Mouse (Mus musculus) myocyte (in vitro differentiated cells): ENCODE results near the gene Tnip2. TPM values are rescaled to one million over a fixed set of nuclear protein-coding genes. Genes with fewer than 3 reads are reported as not detected.

Source experiments
- H3K27me3 ChIP-seq: one replicate; pipeline ENCODE4 v1.6.1; 2011; ENCODE audit not compliant: control insufficient read depth, insufficient read depth, insufficient read length
- H3K36me3 ChIP-seq: one replicate; pipeline ENCODE4 v1.6.1; 2011; ENCODE audit not compliant: control insufficient read depth, insufficient read depth
- H3K4me2 ChIP-seq: one replicate; pipeline ENCODE4 v1.6.1; 2011; ENCODE audit warnings: low read depth, control low read depth
- H3K4me3 ChIP-seq: one replicate; pipeline ENCODE4 v1.5.1; 2011; ENCODE audit warnings: mild to moderate bottlenecking, control low read depth, moderate library complexity
- H3K79me2 ChIP-seq: one replicate; pipeline ENCODE4 v1.6.1; 2011; ENCODE audit not compliant: control insufficient read depth, insufficient read depth
- H3ac ChIP-seq: one replicate; pipeline ENCODE4 v1.6.1; 2011; ENCODE audit not compliant: control insufficient read depth, insufficient read length
- CEBPB ChIP-seq: IDR thresholded peaks from 2 replicates; pipeline ENCODE4 v1.6.1; 2011; ENCODE audit warnings: mild to moderate bottlenecking, moderate library complexity; ENCODE audit not compliant: poor library complexity, insufficient read depth, severe bottlenecking
- E2F4 ChIP-seq: IDR thresholded peaks from one replicate; pipeline ENCODE4 v1.6.1; 2011; ENCODE audit warnings: mild to moderate bottlenecking, control low read depth, moderate library complexity; ENCODE audit not compliant: insufficient read depth
- MAX ChIP-seq: IDR thresholded peaks from one replicate; pipeline ENCODE4 v1.6.1; 2011; ENCODE audit warnings: low read depth, mild to moderate bottlenecking, control low read depth
- MYOD1 ChIP-seq, 3 experiments: IDR thresholded peaks; one replicate each; pipeline ENCODE4 v1.6.1; 2011; ENCODE audit warnings: control low read depth in 2 of 3, low read depth in 2 of 3, mild to moderate bottlenecking in 2 of 3, moderate library complexity in 1 of 3; ENCODE audit not compliant: insufficient read length in 2 of 3, control insufficient read depth in 1 of 3
- MYOG ChIP-seq, 3 experiments: IDR thresholded peaks; one replicate each; pipeline ENCODE4 v1.6.1; 2011; ENCODE audit warnings: control low read depth in 2 of 3, low read depth in 2 of 3, mild to moderate bottlenecking in 2 of 3; ENCODE audit not compliant: insufficient read length in 2 of 3, control insufficient read depth in 1 of 3, insufficient read depth in 1 of 3
- POLR2A ChIP-seq: IDR thresholded peaks from one replicate; pipeline ENCODE4 v1.6.1; 2011; ENCODE audit warnings: low read depth, mild to moderate bottlenecking, control low read depth, moderate library complexity; ENCODE audit not compliant: insufficient read length
- POLR2AphosphoS2 ChIP-seq: IDR thresholded peaks from one replicate; pipeline ENCODE4 v1.6.1; 2011; ENCODE audit warnings: low read depth, control low read depth; ENCODE audit not compliant: insufficient read length
- REST ChIP-seq: IDR thresholded peaks from one replicate; pipeline ENCODE4 v1.6.1; 2011; ENCODE audit warnings: mild to moderate bottlenecking, control low read depth, moderate library complexity; ENCODE audit not compliant: insufficient read depth, insufficient read length
- SRF ChIP-seq: IDR thresholded peaks from one replicate; pipeline ENCODE4 v1.6.1; 2011; ENCODE audit warnings: low read depth; ENCODE audit not compliant: control insufficient read depth, insufficient read length
- TCF12 ChIP-seq: IDR thresholded peaks from one replicate; pipeline ENCODE4 v1.6.1; 2011; ENCODE audit warnings: mild to moderate bottlenecking, control low read depth; ENCODE audit not compliant: poor library complexity, insufficient read depth, severe bottlenecking
- TCF3 ChIP-seq: IDR thresholded peaks from one replicate; pipeline ENCODE4 v1.6.1; 2011; ENCODE audit warnings: low read depth, control low read depth; ENCODE audit not compliant: insufficient read length
- USF1 ChIP-seq: IDR thresholded peaks from one replicate; pipeline ENCODE4 v1.6.1; 2011; ENCODE audit warnings: low read depth, mild to moderate bottlenecking, control low read depth, moderate library complexity
- polyA plus RNA-seq: library from polyadenylated mRNA; unstranded; fragments of >200 nt; fragmentation: generic; extraction: Trizol; gene quantifications from one replicate; pipeline ENCODE4 v1.2.1, GENCODE M21; 2012; ENCODE audit warnings: missing spikeins

Gene Tnip2
- polyA plus RNA-seq, 1 experiment: 10.6 TPM

DNA sequence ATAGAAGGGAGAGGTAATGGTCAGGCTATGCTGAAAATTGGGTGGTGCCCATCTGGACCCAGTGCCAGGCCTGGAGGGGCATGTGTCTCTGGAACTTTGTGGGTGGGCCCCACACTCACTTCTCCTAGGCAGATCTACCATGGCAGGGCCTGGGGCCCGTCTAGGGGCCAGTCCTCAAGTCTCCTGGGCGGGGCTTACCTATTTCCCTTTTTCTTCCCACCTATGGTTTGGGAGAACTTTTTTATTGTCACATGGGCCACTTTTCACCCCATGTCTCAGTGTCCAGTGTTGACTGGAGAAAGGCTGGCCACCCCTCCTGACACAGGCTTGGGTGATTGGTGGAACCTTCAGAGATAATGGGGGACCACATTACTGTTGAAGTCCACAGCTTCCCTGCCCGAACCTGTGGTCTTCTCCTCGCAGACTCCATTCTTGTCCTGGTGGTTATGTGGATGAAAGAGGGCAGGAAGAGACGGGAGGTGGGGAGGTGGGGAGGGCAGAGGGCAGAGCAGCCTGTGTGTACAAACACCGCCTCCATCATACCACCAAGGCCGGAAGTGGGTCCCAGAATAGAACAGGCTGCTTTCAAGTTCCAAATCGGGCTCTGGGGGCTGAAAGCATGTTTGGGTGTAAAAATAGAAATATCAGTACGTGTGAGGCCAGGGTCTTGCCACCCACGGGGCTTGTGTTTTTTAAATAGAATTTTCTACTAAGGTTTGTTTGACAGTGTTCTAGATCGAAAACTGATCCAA lies 6.8 kb upstream of the Tnip2 start:
- TF ChIP-seq TCF3 (no peak), SRF (no peak)
- Histone ChIP-seq H3ac (no peak overlapping the region), H3K4me3 (no peak overlapping the region), H3K27me3 (no peaks in the 10 kb centered on the region), H3K79me2 (no peaks in the 10 kb centered on the region), H3K4me2 (peak overlapping the region; percentile 1), H3K36me3 (no peaks in the 10 kb centered on the region)

DNA sequence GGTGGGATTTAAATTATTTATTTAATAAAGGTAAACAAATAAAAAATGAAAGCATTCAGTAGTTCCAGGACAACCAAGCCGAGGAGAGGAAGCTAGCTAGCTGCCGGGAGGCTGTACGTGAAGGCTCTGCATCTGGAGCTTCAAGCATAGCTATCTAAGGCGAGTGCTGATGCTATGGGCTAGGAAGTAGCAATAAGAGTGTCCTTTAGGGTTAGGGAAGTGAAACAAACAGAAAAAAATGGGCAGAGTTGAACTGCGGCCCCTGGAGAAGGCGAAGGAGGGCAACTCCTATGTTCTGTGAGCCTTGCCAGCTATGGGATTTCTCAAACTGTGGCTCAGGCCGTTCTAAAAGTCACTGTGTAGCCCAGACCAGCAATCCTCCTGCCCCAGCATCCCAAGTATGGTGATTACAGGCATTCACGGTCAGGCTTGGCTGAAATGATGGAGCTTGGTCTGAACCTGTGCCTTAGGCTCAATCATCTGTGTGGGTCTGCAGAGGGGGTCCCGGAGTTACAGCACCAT lies 5.7 kb upstream of the Tnip2 start:
- no peak overlapping the region for H3K4me3 ChIP-seq

DNA sequence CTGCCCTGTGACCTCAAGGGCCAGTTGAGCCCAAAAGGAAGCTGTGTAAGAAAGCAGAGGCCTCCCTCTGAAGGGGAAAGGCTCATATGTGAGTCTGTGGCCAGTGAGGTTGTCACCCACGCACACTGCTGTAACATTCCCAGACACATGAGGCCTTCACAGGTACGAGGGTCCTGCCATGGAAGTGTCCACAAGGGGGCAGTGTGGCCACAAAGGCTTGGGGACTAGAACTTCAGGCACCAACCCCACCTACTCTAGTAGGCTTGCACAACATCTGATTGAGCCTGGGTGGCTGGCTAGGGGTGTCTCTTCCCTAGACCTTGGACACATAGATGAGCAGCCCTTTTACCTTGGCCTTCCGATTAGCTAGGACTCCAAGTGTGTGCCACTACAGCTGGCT lies 4.1 kb upstream of the Tnip2 start:
- Histone ChIP-seq H3K4me3 (no peak overlapping the region), H3K27me3 (no peaks in the 10 kb centered on the region), H3K79me2 (peaks cover 5% of the 10 kb centered on the region), H3K36me3 (no peaks in the 10 kb centered on the region), H3ac (no peak overlapping the region), H3K4me2 (no peak overlapping the region)
- TF ChIP-seq USF1 (no peak), TCF12 (no peak), MYOG (IDR thresholded peaks at IDR 0.05; ENCODE audit: control insufficient read depth in 1 of 3, insufficient read depth in 1 of 3, insufficient read length in 2 of 3, low read depth in 2 of 3) (no peak), CEBPB (no peak), REST (no peak), MAX (no peak), E2F4 (no peak), POLR2AphosphoS2 (no peak)

More for the DNA sequence above, 5.7 kb upstream of the Tnip2 start:
- H3K36me3 ChIP-seq: no peaks in the 10 kb centered on the region
- no peaks in the 10 kb centered on the region for H3K27me3 ChIP-seq
- no peak overlapping the region for H3K4me2 ChIP-seq
- H3K79me2 ChIP-seq: no peaks in the 10 kb centered on the region
- TF ChIP-seq MAX (no peak), TCF3 (no peak), POLR2AphosphoS2 (no peak), SRF (no peak), REST (no peak), MYOD1 (IDR thresholded peaks at IDR 0.05; ENCODE audit: control insufficient read depth in 1 of 3, insufficient read length in 2 of 3, low read depth in 2 of 3) (no peak), USF1 (no peak), POLR2A (no peak), E2F4 (no peak), CEBPB (no peak), MYOG (IDR thresholded peaks at IDR 0.05; ENCODE audit: control insufficient read depth in 1 of 3, insufficient read depth in 1 of 3, insufficient read length in 2 of 3, low read depth in 2 of 3) (no peak), TCF12 (no peak)
- H3ac ChIP-seq: no peak overlapping the region

- TF ChIP-seq MAX (no peak), MYOD1 (IDR thresholded peaks at IDR 0.05; ENCODE audit: control insufficient read depth in 1 of 3, insufficient read length in 2 of 3, low read depth in 2 of 3) (peak in 2 of 3 experiments; percentile 78 to 83)
- no peaks in the 10 kb centered on the region for H3K36me3 ChIP-seq
Measured at GRCm38 (mm10) chr5:34515096-34515495, 1.3 kb upstream of the Tnip2 start.

DNA sequence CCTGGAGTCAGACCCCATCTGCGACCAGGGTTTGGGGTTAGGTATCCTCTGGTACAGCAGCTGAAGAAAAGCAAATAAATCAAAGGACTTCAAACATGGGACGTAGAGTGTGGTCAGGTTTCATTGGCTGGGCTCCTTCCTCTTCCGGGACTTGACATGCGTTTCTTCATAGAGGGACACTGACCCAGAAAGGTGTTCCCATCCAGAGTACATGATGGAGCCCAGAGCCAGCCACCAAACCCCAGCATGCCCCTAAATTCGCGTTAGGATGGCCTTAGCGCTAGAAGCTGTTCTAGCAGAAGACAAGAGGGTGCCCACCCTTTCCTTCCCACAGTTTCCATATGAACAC lies 401 bp upstream of the Tnip2 start:
- Histone ChIP-seq H3K27me3 (no peaks in the 10 kb centered on the region), H3K79me2 (peaks cover 7% of the 10 kb centered on the region), H3K36me3 (no peaks in the 10 kb centered on the region), H3ac (peak overlapping the region; percentile 57), H3K4me2 (peak overlapping the region; percentile 89), H3K4me3 (peak overlapping the region; percentile 45)
- TF ChIP-seq USF1: no peak
- no peak for TF ChIP-seq E2F4
- TF ChIP-seq MYOG (IDR thresholded peaks at IDR 0.05; ENCODE audit: control insufficient read depth in 1 of 3, insufficient read depth in 1 of 3, insufficient read length in 2 of 3, low read depth in 2 of 3): no peak
- TF ChIP-seq MAX: no peak
- TF ChIP-seq MYOD1 (IDR thresholded peaks at IDR 0.05; ENCODE audit: control insufficient read depth in 1 of 3, insufficient read length in 2 of 3, low read depth in 2 of 3): no peak
- no peak for TF ChIP-seq TCF3
- no peak for TF ChIP-seq POLR2AphosphoS2
- no peak for TF ChIP-seq CEBPB
- no peak for TF ChIP-seq SRF
- TF ChIP-seq POLR2A: no peak
- no peak for TF ChIP-seq TCF12
- no peak for TF ChIP-seq REST

More at GRCm38 (mm10) chr5:34515096-34515495, 1.3 kb upstream of the Tnip2 start:
- Histone ChIP-seq H3K4me3 (no peak overlapping the region), H3ac (no peak overlapping the region), H3K27me3 (no peaks in the 10 kb centered on the region), H3K79me2 (peaks cover 7% of the 10 kb centered on the region), H3K4me2 (peak overlapping the region; percentile 10)
